Mouse (Mus musculus): Measurements from ENCODE around the gene Oas1h. TPM values are rescaled to one million over a fixed set of nuclear protein-coding genes. Genes with fewer than 3 reads are reported as not detected.
"Not testable (repeated sequence)": the region's sequence is repeated elsewhere in the genome, so short reads cannot be mapped to it uniquely, and the experiment has no call there.

Oas1h gene
- polyA plus RNA-seq, 1 experiment from 2014 or later = not detected

DNA sequence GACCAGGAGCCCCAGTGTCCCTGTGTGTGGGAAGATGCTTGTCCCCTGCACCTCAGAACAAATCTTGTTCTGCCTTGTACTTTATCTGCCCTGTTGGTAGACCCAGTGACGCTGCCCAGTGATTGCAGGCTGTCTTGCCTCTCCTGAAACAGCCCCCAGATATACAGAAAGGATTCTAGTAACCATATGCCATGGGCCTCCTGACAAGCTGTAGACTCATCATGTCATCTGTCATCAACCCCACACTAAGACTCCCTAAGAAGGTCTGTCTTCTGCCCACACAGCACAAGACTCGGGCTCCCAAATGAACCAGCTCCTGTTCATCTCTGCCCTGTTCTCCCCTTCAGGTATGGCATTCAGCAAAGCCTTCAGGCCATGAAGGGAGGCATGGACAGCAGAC is 2.0 kb upstream of the Oas1h start:
- Histone ChIP-seq H3K9me3 (replicated peaks) (peaks cover 3% of the 10 kb centered on the region), H3K4me3 (no peak overlapping the region), H3K4me1 (no peaks in the 10 kb centered on the region), H3K27me3 (ENCODE audit: low read depth, poor library complexity, severe bottlenecking) (no peaks in the 10 kb centered on the region), H3K27ac (replicated peaks) (no peak overlapping the region), H3K36me3 (no peaks in the 10 kb centered on the region)
- no peak for DNase-seq (ENCODE audit: low spot score)
- 84% methylated on average over 2 of the region's 2 CpGs for WGBS

DNA sequence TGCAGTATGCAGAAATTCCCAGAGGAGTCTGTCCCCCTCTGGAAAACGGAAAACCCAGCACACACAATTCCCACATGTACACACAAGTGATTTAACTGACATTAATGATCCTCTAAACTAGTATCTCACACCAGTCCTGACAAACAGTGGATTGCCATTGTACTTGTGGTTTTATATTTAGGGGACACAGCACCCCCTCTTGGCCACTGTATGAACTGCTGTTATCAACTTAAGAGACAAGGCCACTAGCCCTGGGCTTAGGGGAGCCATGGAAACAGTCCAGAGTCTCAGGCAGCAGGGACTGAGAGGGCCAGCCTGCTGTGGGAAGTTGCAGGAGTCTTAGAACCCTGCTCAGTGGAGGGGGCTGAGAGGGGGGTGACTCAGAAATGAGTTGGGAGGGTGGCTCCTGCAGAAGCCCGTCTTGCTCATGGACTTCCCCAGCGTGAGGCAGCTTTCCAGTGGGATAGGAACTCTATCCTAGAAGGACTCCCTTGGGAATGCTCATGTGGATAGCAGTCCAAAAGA is 4.2 kb downstream of the Oas1h start:
- no peak overlapping the region for H3K27ac ChIP-seq (replicated peaks)
- H3K4me1 ChIP-seq = no peaks in the 10 kb centered on the region
- no peaks in the 10 kb centered on the region for H3K36me3 ChIP-seq
- no peak overlapping the region for H3K4me3 ChIP-seq
- no peaks in the 10 kb centered on the region for H3K9me3 ChIP-seq (replicated peaks)
- no peak for DNase-seq (ENCODE audit: low spot score)
- H3K27me3 ChIP-seq (ENCODE audit: low read depth, poor library complexity, severe bottlenecking) = no peaks in the 10 kb centered on the region
- WGBS = 79% methylated on average over 3 of the region's 3 CpGs

GRCm38 (mm10) chr5:120869436-120870015 is 8.3 kb downstream of the Oas1h start:
- no peak overlapping the region for H3K4me3 ChIP-seq
- H3K36me3 ChIP-seq = no peaks in the 10 kb centered on the region
- no peaks in the 10 kb centered on the region for H3K9me3 ChIP-seq (replicated peaks)
- H3K27ac ChIP-seq (replicated peaks) = no peak overlapping the region
- H3K27me3 ChIP-seq (ENCODE audit: low read depth, poor library complexity, severe bottlenecking) = no peaks in the 10 kb centered on the region
- WGBS = 81% methylated on average over 7 of the region's 7 CpGs
- no peaks in the 10 kb centered on the region for H3K4me1 ChIP-seq
- no peak for DNase-seq (ENCODE audit: low spot score)

GRCm38 (mm10) chr5:120870081-120870480 is 8.9 kb downstream of the Oas1h start:
- WGBS = 61% methylated on average over 3 of the region's 3 CpGs
- Histone ChIP-seq H3K4me3 (no peak overlapping the region), H3K27ac (replicated peaks) (no peak overlapping the region), H3K27me3 (ENCODE audit: low read depth, poor library complexity, severe bottlenecking) (no peaks in the 10 kb centered on the region), H3K9me3 (replicated peaks) (no peaks in the 10 kb centered on the region), H3K4me1 (no peaks in the 10 kb centered on the region), H3K36me3 (no peaks in the 10 kb centered on the region)
- DNase-seq (ENCODE audit: low spot score) = no peak

- no peak overlapping the region for H3K27ac ChIP-seq (replicated peaks)
- H3K4me3 ChIP-seq = no peak overlapping the region
- H3K27me3 ChIP-seq (ENCODE audit: low read depth, poor library complexity, severe bottlenecking) = no peaks in the 10 kb centered on the region
- H3K4me1 ChIP-seq = no peaks in the 10 kb centered on the region
- 82% methylated on average over 7 of the region's 7 CpGs for WGBS
- H3K9me3 ChIP-seq (replicated peaks) = no peaks in the 10 kb centered on the region
- DNase-seq (ENCODE audit: low spot score) = no peak
- no peaks in the 10 kb centered on the region for H3K36me3 ChIP-seq
Measured at GRCm38 (mm10) chr5:120870782-120871181, 9.6 kb downstream of the Oas1h start.

- Histone ChIP-seq H3K4me3 (no peak overlapping the region), H3K27ac (replicated peaks) (no peak overlapping the region), H3K27me3 (ENCODE audit: low read depth, poor library complexity, severe bottlenecking) (no peaks in the 10 kb centered on the region), H3K9me3 (replicated peaks) (no peaks in the 10 kb centered on the region), H3K4me1 (no peaks in the 10 kb centered on the region), H3K36me3 (no peaks in the 10 kb centered on the region)
- DNase-seq (ENCODE audit: low spot score) = no peak
- 61% methylated on average over 2 of the region's 2 CpGs for WGBS
Measured at GRCm38 (mm10) chr5:120871469-120871868, 10.2 kb downstream of the Oas1h start.

GRCm38 (mm10) chr5:120876839-120877238 is 15.6 kb downstream of the Oas1h start:
- not testable (repeated sequence) for H3K36me3 ChIP-seq; H3K4me3 ChIP-seq; DNase-seq (ENCODE audit: low spot score); H3K4me1 ChIP-seq; H3K27me3 ChIP-seq (ENCODE audit: low read depth, poor library complexity, severe bottlenecking); H3K9me3 ChIP-seq (replicated peaks); H3K27ac ChIP-seq (replicated peaks)
- WGBS = 73% methylated on average over 2 of the region's 3 CpGs

DNA sequence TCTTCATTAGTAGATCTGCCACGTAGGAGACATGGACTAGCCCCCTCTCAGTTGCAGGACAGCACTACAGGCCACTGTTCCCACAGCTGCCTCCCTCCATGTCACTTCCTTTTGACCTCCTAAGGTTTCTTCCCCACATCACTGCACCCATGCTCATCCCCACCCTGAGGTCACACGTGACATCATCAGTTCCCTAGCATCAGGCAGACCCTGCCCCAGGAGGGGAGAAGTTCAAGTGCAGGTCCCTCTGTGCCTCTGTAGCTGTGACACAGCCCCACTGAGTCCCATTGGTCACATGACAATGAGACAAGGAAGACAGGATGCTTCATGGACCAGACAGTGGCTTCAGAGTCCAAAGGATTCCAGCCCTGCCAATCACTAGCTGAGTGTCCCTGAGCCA is 16.2 kb downstream of the Oas1h start:
- not testable (repeated sequence) for H3K36me3 ChIP-seq; H3K4me1 ChIP-seq; H3K9me3 ChIP-seq (replicated peaks); H3K4me3 ChIP-seq; H3K27me3 ChIP-seq (ENCODE audit: low read depth, poor library complexity, severe bottlenecking); H3K27ac ChIP-seq (replicated peaks); DNase-seq (ENCODE audit: low spot score)
- 77% methylated on average over 2 of the region's 2 CpGs for WGBS

DNA sequence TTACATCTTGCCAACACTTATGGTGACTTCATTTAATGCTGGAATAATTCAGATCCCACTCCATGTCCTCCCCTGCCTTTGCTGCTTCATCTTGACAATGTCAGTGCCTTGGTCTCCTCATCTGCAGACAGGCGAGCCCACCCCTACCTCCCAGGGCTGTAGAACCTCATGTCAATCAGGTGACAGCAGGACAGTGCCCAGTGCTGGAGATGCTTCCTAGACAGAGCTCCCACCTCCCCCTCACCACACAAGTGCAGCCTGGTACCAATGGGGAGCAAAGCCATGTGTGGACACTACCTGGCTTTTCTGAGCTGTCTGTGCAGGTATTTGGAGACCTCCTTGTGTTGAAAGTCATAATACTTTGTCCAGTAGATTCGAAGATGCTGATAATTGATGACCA is 17.6 kb downstream of the Oas1h start:
- H3K9me3 ChIP-seq (replicated peaks); H3K4me3 ChIP-seq; H3K36me3 ChIP-seq; H3K27ac ChIP-seq (replicated peaks); H3K4me1 ChIP-seq; DNase-seq (ENCODE audit: low spot score); H3K27me3 ChIP-seq (ENCODE audit: low read depth, poor library complexity, severe bottlenecking): not testable (repeated sequence)
- WGBS = 67% methylated on average over 2 of the region's 2 CpGs

DNA sequence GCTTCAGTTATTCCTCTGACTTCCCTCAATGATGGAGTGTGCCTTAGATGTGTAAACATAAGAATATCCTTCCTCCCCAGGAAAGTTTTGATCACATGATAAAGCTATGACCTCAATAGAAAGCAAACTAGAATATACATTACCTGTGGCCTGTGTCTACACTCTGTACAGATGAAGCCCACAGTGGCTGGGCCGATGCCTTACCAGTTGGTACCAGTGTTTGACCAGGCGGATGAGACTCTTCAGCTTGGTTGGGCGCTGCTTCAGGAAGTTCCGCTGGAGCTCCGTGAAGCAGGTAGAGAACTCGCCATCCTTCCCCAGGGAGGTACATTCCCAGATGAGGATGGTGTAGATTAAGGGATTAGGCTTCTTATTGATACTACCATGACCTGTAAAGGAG is 20.5 kb downstream of the Oas1h start:
- WGBS = 93% methylated on average over 6 of the region's 6 CpGs
- not testable (repeated sequence) for H3K4me3 ChIP-seq; H3K27me3 ChIP-seq (ENCODE audit: low read depth, poor library complexity, severe bottlenecking); H3K9me3 ChIP-seq (replicated peaks); H3K27ac ChIP-seq (replicated peaks); DNase-seq (ENCODE audit: low spot score); H3K36me3 ChIP-seq; H3K4me1 ChIP-seq

DNA sequence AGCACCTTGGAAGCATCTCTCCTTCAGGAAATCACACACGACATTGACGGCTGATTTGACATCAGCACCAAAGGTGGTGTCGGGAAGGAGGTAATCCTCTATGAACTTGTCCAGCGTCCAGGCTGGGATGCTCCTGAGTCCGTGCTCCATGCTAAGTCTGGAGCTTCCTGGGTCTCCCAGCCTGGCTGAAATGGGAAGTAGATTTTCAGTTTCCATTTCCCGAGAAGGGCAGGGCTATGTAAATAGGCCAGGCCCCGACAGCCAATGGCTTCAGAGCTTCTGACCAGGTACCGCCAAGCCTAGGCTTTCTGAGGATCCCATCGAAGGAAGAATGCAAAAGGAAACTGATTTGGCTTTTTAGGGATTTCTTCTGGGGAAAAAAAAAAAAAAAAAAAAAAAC is 26.2 kb downstream of the Oas1h start, which contains the start of gene Oas1g:
Gene Oas1g (minus strand): TSS at position 201 of the 400 bp plus-strand sequence.
- not testable (repeated sequence) for H3K27ac ChIP-seq (replicated peaks); H3K4me1 ChIP-seq; H3K27me3 ChIP-seq (ENCODE audit: low read depth, poor library complexity, severe bottlenecking); H3K9me3 ChIP-seq (replicated peaks); H3K4me3 ChIP-seq; DNase-seq (ENCODE audit: low spot score); H3K36me3 ChIP-seq
- 37% methylated on average over 7 of the region's 9 CpGs for WGBS

DNA sequence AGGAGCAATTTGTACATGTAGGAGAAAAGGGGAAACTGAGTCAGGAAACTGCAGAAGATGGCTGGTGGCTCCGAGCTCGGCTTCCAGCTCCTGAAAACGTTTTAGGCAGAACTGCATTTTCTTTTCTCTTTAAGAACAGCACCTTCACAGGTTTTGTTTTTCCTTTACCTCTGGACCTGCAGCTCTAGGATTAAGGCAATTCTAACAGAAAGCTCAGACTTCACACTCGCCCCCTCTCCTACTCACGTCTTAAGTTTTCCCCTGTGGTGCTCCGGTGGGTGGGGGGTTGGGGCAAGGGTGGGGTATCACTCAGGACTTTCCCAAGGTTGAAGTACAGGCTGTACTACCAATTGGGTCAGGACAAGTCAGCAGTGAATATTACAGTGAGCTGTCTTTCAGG is 26.6 kb downstream of the Oas1h start:
- Histone ChIP-seq H3K36me3 (no peaks in the 10 kb centered on the region), H3K27ac (replicated peaks) (no peak overlapping the region), H3K9me3 (replicated peaks) (no peaks in the 10 kb centered on the region), H3K4me1 (no peaks in the 10 kb centered on the region), H3K27me3 (ENCODE audit: low read depth, poor library complexity, severe bottlenecking) (no peaks in the 10 kb centered on the region), H3K4me3 (no peak overlapping the region)
- 62% methylated on average over 6 of the region's 6 CpGs for WGBS
- no peak for DNase-seq (ENCODE audit: low spot score)

DNA sequence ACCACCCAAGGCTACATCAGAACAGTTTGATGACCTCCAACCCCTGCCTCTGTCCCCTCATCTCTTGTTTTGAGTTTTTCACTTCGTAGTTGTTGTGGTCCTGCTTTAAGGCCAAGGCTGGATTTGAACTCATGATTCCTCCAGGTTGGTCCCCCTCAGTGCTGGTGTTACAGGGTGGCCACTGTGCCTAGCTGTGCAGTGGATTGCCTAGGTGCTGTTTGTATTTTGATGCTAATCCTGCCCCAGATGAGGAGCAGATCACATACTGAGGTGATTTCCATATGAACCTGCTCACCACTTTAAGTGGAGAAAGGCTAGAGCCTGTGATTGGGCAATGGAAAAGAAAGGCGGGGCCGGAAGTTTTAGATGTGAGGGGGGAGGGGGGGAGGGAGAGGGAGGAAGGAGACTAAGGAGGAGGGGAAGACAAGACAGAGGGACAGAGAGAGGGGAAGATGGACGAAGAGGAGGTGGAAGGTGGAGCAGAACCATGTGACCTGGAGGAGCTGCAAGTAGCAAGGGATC is 27.1 kb downstream of the Oas1h start:
- H3K27ac ChIP-seq (replicated peaks); DNase-seq (ENCODE audit: low spot score); H3K4me3 ChIP-seq; H3K9me3 ChIP-seq (replicated peaks); H3K27me3 ChIP-seq (ENCODE audit: low read depth, poor library complexity, severe bottlenecking); H3K4me1 ChIP-seq; H3K36me3 ChIP-seq: not testable (repeated sequence)
- 42% methylated on average over 4 of the region's 4 CpGs for WGBS

GRCm38 (mm10) chr5:120890026-120890425 is 28.8 kb downstream of the Oas1h start:
- Histone ChIP-seq H3K9me3 (replicated peaks) (no peaks in the 10 kb centered on the region), H3K4me3 (no peak overlapping the region)
- 87% methylated on average over 2 of the region's 2 CpGs for WGBS

More at GRCm38 (mm10) chr5:120890026-120890425, 28.8 kb downstream of the Oas1h start:
- H3K27me3 ChIP-seq (ENCODE audit: low read depth, poor library complexity, severe bottlenecking) = no peaks in the 10 kb centered on the region
- no peaks in the 10 kb centered on the region for H3K36me3 ChIP-seq
- no peak for DNase-seq (ENCODE audit: low spot score)
- H3K27ac ChIP-seq (replicated peaks) = no peak overlapping the region
- H3K4me1 ChIP-seq = no peaks in the 10 kb centered on the region

Measured in midbrain, embryonic 10.5 days (tissue).